Mouse (Mus musculus): ENCODE measurements around the gene Scgb1b30. TPM values are rescaled to one million over a fixed set of nuclear protein-coding genes. Genes with fewer than 3 reads are reported as not detected.

Scgb1b30 gene
- polyA plus RNA-seq, 1 experiment = not detected

GRCm38 (mm10) chr7:34139493-34139892, 44.3 kb downstream of the Scgb1b30 start:
- TF ChIP-seq CTCF (IDR thresholded peaks at IDR 0.05; ENCODE audit: control insufficient read depth, insufficient read depth, insufficient replicate concordance, low read depth, low read length) (no peak), POLR2A (IDR thresholded peaks at IDR 0.05; ENCODE audit: control insufficient read depth, low read depth, low read length) (no peak)
- H3K4me3 ChIP-seq (ENCODE audit: control insufficient read depth, low read depth, low read length) = no peak overlapping the region
- H3K27ac ChIP-seq (ENCODE audit: control insufficient read depth, insufficient read depth, low read depth, low read length) = no peak overlapping the region
- peaks cover 3% of the 10 kb centered on the region; the same call in 1 of the 2 replicates for H3K36me3 ChIP-seq (ENCODE audit: control insufficient read depth, insufficient read depth, low read length)
- no peaks in the 10 kb centered on the region for H3K27me3 ChIP-seq (ENCODE audit: control insufficient read depth, insufficient read depth, low read length)
- no peaks in the 10 kb centered on the region for H3K4me1 ChIP-seq (ENCODE audit: control insufficient read depth, insufficient read depth, low read length)

GRCm38 (mm10) chr7:34141123-34141522, 45.9 kb downstream of the Scgb1b30 start:
- H3K36me3 ChIP-seq (ENCODE audit: control insufficient read depth, insufficient read depth, low read length) = peaks cover 6% of the 10 kb centered on the region
- TF ChIP-seq CTCF (IDR thresholded peaks at IDR 0.05; ENCODE audit: control insufficient read depth, insufficient read depth, insufficient replicate concordance, low read depth, low read length) (no peak), POLR2A (IDR thresholded peaks at IDR 0.05; ENCODE audit: control insufficient read depth, low read depth, low read length) (no peak)
- no peak overlapping the region for H3K4me3 ChIP-seq (ENCODE audit: control insufficient read depth, low read depth, low read length)
- H3K4me1 ChIP-seq (ENCODE audit: control insufficient read depth, insufficient read depth, low read length) = no peaks in the 10 kb centered on the region
- no peak overlapping the region for H3K27ac ChIP-seq (ENCODE audit: control insufficient read depth, insufficient read depth, low read depth, low read length)
- H3K27me3 ChIP-seq (ENCODE audit: control insufficient read depth, insufficient read depth, low read length) = no peaks in the 10 kb centered on the region

- Histone ChIP-seq H3K4me3 (ENCODE audit: control insufficient read depth, low read depth, low read length) (no peak overlapping the region), H3K27ac (ENCODE audit: control insufficient read depth, insufficient read depth, low read depth, low read length) (no peak overlapping the region), H3K36me3 (ENCODE audit: control insufficient read depth, insufficient read depth, low read length) (peaks cover 6% of the 10 kb centered on the region), H3K27me3 (ENCODE audit: control insufficient read depth, insufficient read depth, low read length) (no peaks in the 10 kb centered on the region), H3K4me1 (ENCODE audit: control insufficient read depth, insufficient read depth, low read length) (no peaks in the 10 kb centered on the region)
- TF ChIP-seq POLR2A (IDR thresholded peaks at IDR 0.05; ENCODE audit: control insufficient read depth, low read depth, low read length) (no peak), CTCF (IDR thresholded peaks at IDR 0.05; ENCODE audit: control insufficient read depth, insufficient read depth, insufficient replicate concordance, low read depth, low read length) (no peak)
These were observed 52.0 kb downstream of the Scgb1b30 start for GRCm38 (mm10) chr7:34147193-34147592.

Other genes starting within 250 kb of the Scgb1b30 start
- not detected in 2 replicates for gene Scgb2b26, start 150.4 kb upstream of the Scgb1b30 start, polyA plus RNA-seq (2012; rRNA removed)
- gene Scgb2b27, start 81.5 kb upstream of the Scgb1b30 start, polyA plus RNA-seq (2012; rRNA removed) = not detected in 2 replicates
- not detected in 2 replicates for gene Scgb1b27, start 73.9 kb upstream of the Scgb1b30 start, polyA plus RNA-seq (2012; rRNA removed)
- gene Wtip, start 37.8 kb downstream of the Scgb1b30 start, polyA plus RNA-seq (2012; rRNA removed) = 10.6 and 12.1 TPM in 2 replicates
- 56.6 and 57.1 TPM in 2 replicates for gene Uba2, start 74.2 kb downstream of the Scgb1b30 start, polyA plus RNA-seq (2012; rRNA removed)
- gene Pdcd2l, start 101.2 kb downstream of the Scgb1b30 start, polyA plus RNA-seq (2012; rRNA removed) = 32.1 and 34.1 TPM in 2 replicates
- 456 and 474 TPM in 2 replicates for gene Gpi1, start 134.9 kb downstream of the Scgb1b30 start, polyA plus RNA-seq (2012; rRNA removed)
- gene Gm6096, start 155.6 kb downstream of the Scgb1b30 start, polyA plus RNA-seq (2012; rRNA removed) = not detected in 2 replicates
- gene 4931406P16Rik, start 218.1 kb downstream of the Scgb1b30 start, polyA plus RNA-seq (2012; rRNA removed) = 16.3 and 17.6 TPM in 2 replicates

All from testis, adult 2 months (tissue).